Mouse (Mus musculus): ENCODE data around the gene Slc16a2.

The Slc16a2 gene

DNA sequence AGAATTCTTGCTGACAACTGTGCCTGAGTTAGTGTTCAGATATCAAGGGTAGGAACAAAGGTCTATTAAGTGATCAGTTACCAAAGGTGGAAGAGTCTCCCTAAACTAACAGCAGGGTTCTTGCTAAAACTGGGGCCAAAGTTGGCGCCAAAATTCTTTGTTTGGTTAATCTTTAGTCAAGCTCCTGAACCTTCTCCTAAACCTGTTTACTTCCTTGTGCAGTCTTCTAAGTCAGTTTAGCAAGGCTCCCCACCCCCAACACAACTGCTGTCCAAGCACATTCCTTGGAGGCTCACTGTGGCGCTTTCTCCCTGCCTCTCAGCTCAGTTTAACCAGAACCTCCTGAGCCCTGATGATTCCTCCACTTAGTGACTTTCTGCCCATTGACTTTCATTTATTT, 168.8 kb downstream of the Slc16a2 start:
- in situ Hi-C loops (cut with MboI, MseI) = loop anchor here (5.0 kb wide), 1 partner anchor 34 kb away; no protein-coding TSS in a partner anchor

DNA sequence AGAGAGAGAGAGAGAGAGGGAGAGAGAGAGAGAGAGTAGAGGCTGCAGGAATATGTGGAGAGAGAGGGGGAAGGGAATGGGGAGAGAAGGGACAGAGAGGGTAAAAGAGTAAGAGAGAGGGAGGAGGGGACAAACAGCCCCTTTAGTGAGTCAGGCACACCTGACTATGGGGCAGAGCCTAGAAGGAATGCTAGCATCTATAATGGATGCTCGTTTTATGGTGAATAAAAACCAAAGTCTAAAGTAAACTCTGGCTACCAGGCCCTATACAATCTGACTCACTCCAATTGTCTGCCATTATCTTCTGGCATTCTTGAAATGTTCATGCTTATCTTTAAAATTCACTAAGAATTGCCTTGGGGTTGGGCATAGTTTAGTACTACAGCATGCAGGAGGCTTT, 169.7 kb downstream of the Slc16a2 start:
- in situ Hi-C loops (cut with MboI, MseI) = loop anchor here (5.0 kb wide), 1 partner anchor 35 kb away; no protein-coding TSS in a partner anchor

Data from regulatory T cell (primary cell).